In genomic region chr6:86020948-86021347, GRCm38 (mm10) we compare ENCODE assay signal across 8 mouse cellular contexts. TPM values are rescaled to one million over a fixed set of nuclear protein-coding genes. Genes with fewer than 3 reads are reported as not detected.
DNase-seq lines count a peak whose midpoint lies in the region; TF ChIP-seq lines count a peak whose summit lies in the region.

No protein-coding gene starts in this region.

- TF ChIP-seq POLR2A in cerebellum, adult 2 months (IDR thresholded peaks at IDR 0.05; ENCODE audit: borderline replicate concordance, insufficient read depth, low read length): no peak

- no peaks in the 10 kb centered on the region for H3K4me1 ChIP-seq in cerebellum, adult 2 months (ENCODE audit: control insufficient read depth, insufficient read depth, low read length)
- no peaks in the 10 kb centered on the region for H3K4me1 ChIP-seq in limb, embryonic 10.5 days

- intact Hi-C loops in left cerebral cortex, adult 2 months (cut with DNase I): no loop called here

- DNase-seq in cerebellum, adult 2 months: peak in 1 of 2 experiments; percentile 39
- DNase-seq in cerebellum, adult 8-10 months: no peak
- no peak for DNase-seq in left cerebral cortex, adult 2 months (ENCODE audit: extremely low spot score in 1 of 2, low spot score in 2 of 2)
- DNase-seq in left cerebral cortex, adult 11 months (ENCODE audit: low spot score): no peak
- peak; percentile 51 for DNase-seq in c-Kit-positive CD71-positive TER-119-positive erythroid progenitor cells, embryonic 14.5 days (ENCODE audit: low spot score)
- DNase-seq in limb, embryonic 10.5 days (ENCODE audit: low spot score): peak; percentile 49
- peak; percentile 55 to 67 for DNase-seq in spleen, postnatal 10 days (ENCODE audit: low spot score in 2 of 2)
- no peak for DNase-seq in right cerebral cortex, postnatal 36 days (ENCODE audit: low spot score in 2 of 2)

- 34% methylated on average over 3 of the region's 3 CpGs for WGBS in cerebellum, adult 2 months
- WGBS in limb, embryonic 10.5 days: 36% methylated on average over 3 of the region's 3 CpGs

- H3K27ac ChIP-seq in cerebellum, adult 2 months (ENCODE audit: insufficient read depth, low read length): no peak overlapping the region
- H3K27ac ChIP-seq in left cerebral cortex, adult 2 months: no peak overlapping the region
- no peak overlapping the region for H3K27ac ChIP-seq in limb, embryonic 10.5 days

- no peak overlapping the region for H3K4me3 ChIP-seq in cerebellum, adult 2 months (replicated peaks; ENCODE audit: insufficient read depth, low read depth, low read length)
- no peak overlapping the region for H3K4me3 ChIP-seq in left cerebral cortex, adult 2 months
- H3K4me3 ChIP-seq in limb, embryonic 10.5 days: no peak overlapping the region

- H3K27me3 ChIP-seq in cerebellum, adult 2 months (ENCODE audit: control insufficient read depth, insufficient read depth, low read length): no peaks in the 10 kb centered on the region
- H3K27me3 ChIP-seq in limb, embryonic 10.5 days (ENCODE audit: low read depth, poor library complexity, severe bottlenecking): no peaks in the 10 kb centered on the region; the same call in 1 of the 2 replicates

- TF ChIP-seq CTCF in cerebellum, adult 2 months (IDR thresholded peaks at IDR 0.05; ENCODE audit: borderline replicate concordance, insufficient read depth, low read depth, low read length): peak; percentile 53; the same call in 1 of the 2 replicates
- TF ChIP-seq CTCF in left cerebral cortex, adult 2 months (IDR thresholded peaks at IDR 0.05): peak; percentile 63

- no peaks in the 10 kb centered on the region for H3K9me3 ChIP-seq in limb, embryonic 10.5 days (replicated peaks)

- no peaks in the 10 kb centered on the region for H3K36me3 ChIP-seq in limb, embryonic 10.5 days

RNA-seq across cellular contexts. Expression of gene Figla, which starts 5.0 kb away (rescaled TPM):
- polyA plus RNA-seq in cerebellum, adult 2 months (2012; rRNA removed): not detected in 2 replicates
- total RNA-seq in left cerebral cortex, adult 2 months (2021): not detected
- polyA plus RNA-seq in limb, embryonic 10.5 days (2016; fragmentation: Nextera tagmentation; extraction: Ambion mirVana): not detected in 2 replicates

RNA-seq across cellular contexts. Expression of gene Add2, which starts 7.5 kb away (rescaled TPM):
- 54.9 and 56.2 TPM in 2 replicates for polyA plus RNA-seq in cerebellum, adult 2 months (2012; rRNA removed)
- 100 to 1,000 TPM; 222 to 223 TPM for total RNA-seq in left cerebral cortex, adult 2 months (2021)
- 6.1 and 7.7 TPM in 2 replicates for polyA plus RNA-seq in limb, embryonic 10.5 days (2016; fragmentation: Nextera tagmentation; extraction: Ambion mirVana)

RNA-seq across cellular contexts. Expression of gene Dusp11, which starts 59.5 kb away (rescaled TPM):
- 143 and 150 TPM in 2 replicates for polyA plus RNA-seq in cerebellum, adult 2 months (2012; rRNA removed)
- 10 to 100 TPM; 78.1 to 88.9 TPM for total RNA-seq in left cerebral cortex, adult 2 months (2021)
- polyA plus RNA-seq in limb, embryonic 10.5 days (2016; fragmentation: Nextera tagmentation; extraction: Ambion mirVana): 39.0 and 45.0 TPM in 2 replicates

Comparison
In these comparisons a context has a peak if more than half of its experiments do, and no peak if none do; other contexts are left out.
1. DNase-seq: peak in c-Kit-positive CD71-positive TER-119-positive erythroid progenitor cells, embryonic 14.5 days (single experiment), limb, embryonic 10.5 days (single experiment) and spleen, postnatal 10 days (2 of 2); none in cerebellum, adult 8-10 months (single experiment), left cerebral cortex, adult 2 months (0 of 2), left cerebral cortex, adult 11 months (single experiment) and right cerebral cortex, postnatal 36 days (0 of 2).